19 mouse cellular contexts compared by ENCODE assay signal in genomic region chr8:123136287-123136686, GRCm38 (mm10). TPM values are rescaled to one million over a fixed set of nuclear protein-coding genes. Genes with fewer than 3 reads are reported as not detected.
DNase-seq lines count a peak whose midpoint lies in the region; ATAC-seq and TF ChIP-seq lines count a peak whose summit lies in the region.
"Had no signal": no experiment of that assay in that cellular context is flagged by ENCODE, and none has a peak within 500 bp of the region (broad histone marks: within the 10 kb centered on the region; RNA-seq: fewer than 3 reads in every experiment).

No protein-coding gene starts in this region.

- no peak overlapping the region for H3K4me2 ChIP-seq in embryonic facial prominence, embryonic 14.5 days (ENCODE audit: low read depth, low read length)
- H3K4me2 ChIP-seq in stomach, embryonic 14.5 days (replicated peaks; ENCODE audit: low read depth, low read length) = no peak overlapping the region
- H3K4me2 ChIP-seq: limb, embryonic 15.5 days had no signal

- no peak for ATAC-seq in embryonic facial prominence, embryonic 14.5 days (ENCODE audit: low read depth)
- no peak for ATAC-seq in stomach, embryonic 14.5 days (ENCODE audit: insufficient number of reproducible peaks, insufficient read depth, low FRiP score, low read depth)
- ATAC-seq: midbrain, embryonic 13.5 days had no signal

- peaks cover 3% of the 10 kb centered on the region; the same call in 1 of the 2 replicates for H3K9me3 ChIP-seq in embryonic facial prominence, embryonic 14.5 days (ENCODE audit: control insufficient read depth, low read length)
- 0 out of 2 replicates have a peak, but pooled peaks cover 3% of the 10 kb centered on the region for H3K9me3 ChIP-seq in stomach, embryonic 14.5 days (ENCODE audit: control insufficient read depth, low read depth, low read length)
- 0 out of 2 replicates have a peak, but pooled peaks cover 4% of the 10 kb centered on the region for H3K9me3 ChIP-seq in hindbrain, embryonic 10.5 days
- H3K9me3 ChIP-seq: limb, embryonic 15.5 days; midbrain, embryonic 13.5 days had no signal

- H3K9ac ChIP-seq in embryonic facial prominence, embryonic 14.5 days (ENCODE audit: low read depth, low read length) = no peak overlapping the region
- H3K9ac ChIP-seq in stomach, embryonic 14.5 days (replicated peaks; ENCODE audit: low read depth, low read length) = no peak overlapping the region
- H3K9ac ChIP-seq: limb, embryonic 15.5 days had no signal

- no peaks in the 10 kb centered on the region for H3K27me3 ChIP-seq in embryonic facial prominence, embryonic 14.5 days (replicated peaks; ENCODE audit: control insufficient read depth, insufficient read depth, low read length)
- no peaks in the 10 kb centered on the region for H3K27me3 ChIP-seq in stomach, embryonic 14.5 days (ENCODE audit: control insufficient read depth, insufficient read depth, low read length)
- no peaks in the 10 kb centered on the region; the same call in 1 of the 2 replicates for H3K27me3 ChIP-seq in hindbrain, embryonic 10.5 days (ENCODE audit: insufficient read depth, poor library complexity, severe bottlenecking)
- H3K27me3 ChIP-seq: limb, embryonic 15.5 days; midbrain, embryonic 13.5 days had no signal

- peak overlapping the region; percentile 79; the same call in 1 of the 2 replicates for H3K27ac ChIP-seq in layer of hippocampus, adult 2 months
- H3K27ac ChIP-seq in embryonic facial prominence, embryonic 14.5 days (replicated peaks; ENCODE audit: low read depth, low read length) = no peak overlapping the region
- H3K27ac ChIP-seq in stomach, embryonic 14.5 days (ENCODE audit: low read length) = 0 out of 2 replicates have a peak overlapping the region, but pooled peaks have one; percentile 33
- H3K27ac ChIP-seq in hindbrain, embryonic 10.5 days = no peak overlapping the region
- H3K27ac ChIP-seq: kidney, postnatal 0 days had no signal

- no peaks in the 10 kb centered on the region for H3K36me3 ChIP-seq in embryonic facial prominence, embryonic 14.5 days (ENCODE audit: control insufficient read depth, insufficient read depth, low read length)
- H3K36me3 ChIP-seq in stomach, embryonic 14.5 days (ENCODE audit: control insufficient read depth, insufficient read depth, low read length) = no peaks in the 10 kb centered on the region
- H3K36me3 ChIP-seq in hindbrain, embryonic 10.5 days = no peaks in the 10 kb centered on the region
- H3K36me3 ChIP-seq: limb, embryonic 15.5 days; midbrain, embryonic 13.5 days had no signal

- 77% methylated on average over 9 of the region's 9 CpGs for WGBS in embryonic facial prominence, embryonic 14.5 days
- 69% methylated on average over 9 of the region's 9 CpGs for WGBS in stomach, embryonic 14.5 days
- WGBS in hindbrain, embryonic 10.5 days = 85% methylated on average over 9 of the region's 9 CpGs

- H3K4me3 ChIP-seq in layer of hippocampus, adult 2 months = no peak overlapping the region
- H3K4me3 ChIP-seq in embryonic facial prominence, embryonic 14.5 days (ENCODE audit: low read depth, low read length) = no peak overlapping the region
- H3K4me3 ChIP-seq in stomach, embryonic 14.5 days (ENCODE audit: low read depth, low read length) = no peak overlapping the region
- no peak overlapping the region for H3K4me3 ChIP-seq in hindbrain, embryonic 10.5 days
- H3K4me3 ChIP-seq: limb, embryonic 15.5 days; myocyte had no signal

- peaks cover 21% of the 10 kb centered on the region for H3K4me1 ChIP-seq in embryonic facial prominence, embryonic 14.5 days (ENCODE audit: control insufficient read depth, insufficient read depth, low read length)
- H3K4me1 ChIP-seq in stomach, embryonic 14.5 days (ENCODE audit: control insufficient read depth, insufficient read depth, low read length) = peaks cover 29% of the 10 kb centered on the region
- H3K4me1 ChIP-seq in hindbrain, embryonic 10.5 days (replicated peaks) = peaks cover 29% of the 10 kb centered on the region

- DNase-seq in layer of hippocampus, adult 2 months (ENCODE audit: low spot score in 2 of 2) = no peak
- no peak for DNase-seq in layer of hippocampus, postnatal 25 days (ENCODE audit: extremely low spot score in 1 of 2, low spot score in 1 of 2)
- DNase-seq in embryonic facial prominence, embryonic 14.5 days (ENCODE audit: low spot score) = peak; percentile 12
- DNase-seq in heart, adult 8-10 months (ENCODE audit: low spot score) = peak; percentile 44
- no peak for DNase-seq in cerebellum, adult 9-11 months
- no peak for DNase-seq in hindbrain, embryonic 10.5 days (ENCODE audit: low spot score)
- DNase-seq: adrenal gland, postnatal 36 days; cerebellum, adult 2 months; kidney, adult 11 months; lung, adult 18-20 months; lung, postnatal 36 days had no signal

- TF ChIP-seq CTCF in layer of hippocampus, adult 2 months (conservative IDR thresholded peaks at IDR 0.05) = no peak

RNA-seq across cellular contexts. Expression of gene Cpne7, which starts 19.1 kb away (rescaled TPM):
- 100 to 1,000 TPM; 257 to 313 TPM for total RNA-seq in layer of hippocampus, adult 2 months (2021)
- total RNA-seq in layer of hippocampus, postnatal 25 days (2021) = 100 to 1,000 TPM; 273 to 300 TPM
- polyA plus RNA-seq in embryonic facial prominence, embryonic 14.5 days (2014; fragmentation: Nextera tagmentation; extraction: Ambion mirVana) = 1.4 and 2.0 TPM in 2 replicates
- 1 to 10 TPM in 2 of 4 experiments, under 1 TPM in 2; 0.52 to 1.7 (median 0.89) TPM for total RNA-seq in heart, adult 8-10 months (2022)
- 0.56 and 1.2 TPM in 2 replicates for polyA plus RNA-seq in stomach, embryonic 14.5 days (2014; fragmentation: Nextera tagmentation; extraction: Ambion mirVana)
- polyA plus RNA-seq in hindbrain, embryonic 10.5 days (2016; fragmentation: Nextera tagmentation; extraction: Ambion mirVana) = 0.12 and 0.63 TPM in 2 replicates

RNA-seq across cellular contexts. Expression of gene Sult5a1, which starts 21.8 kb away (rescaled TPM):
- 1 to 10 TPM; 2.0 to 2.8 TPM for total RNA-seq in layer of hippocampus, adult 2 months (2021)
- 1 to 10 TPM; 2.0 to 2.5 TPM for total RNA-seq in layer of hippocampus, postnatal 25 days (2021)
- 27.9 and 33.5 TPM in 2 replicates for polyA plus RNA-seq in embryonic facial prominence, embryonic 14.5 days (2014; fragmentation: Nextera tagmentation; extraction: Ambion mirVana)
- under 1 TPM; 0.34 to 0.87 (median 0.60) TPM for total RNA-seq in heart, adult 8-10 months (2022)
- polyA plus RNA-seq in stomach, embryonic 14.5 days (2014; fragmentation: Nextera tagmentation; extraction: Ambion mirVana) = 20.4 and 23.9 TPM in 2 replicates
- 4.3 and 5.8 TPM in 2 replicates for polyA plus RNA-seq in hindbrain, embryonic 10.5 days (2016; fragmentation: Nextera tagmentation; extraction: Ambion mirVana)
- total RNA-seq: common myeloid progenitor, adult 5-6 weeks; neutrophil, adult 5-6 weeks had no signal

RNA-seq across cellular contexts. Expression of gene Rpl13, which starts 34.1 kb away (rescaled TPM):
- total RNA-seq in layer of hippocampus, adult 2 months (2021) = 100 to 1,000 TPM; 418 to 466 TPM
- 100 to 1,000 TPM; 378 to 449 TPM for total RNA-seq in layer of hippocampus, postnatal 25 days (2021)
- 1,761 and 1,789 TPM in 2 replicates for polyA plus RNA-seq in embryonic facial prominence, embryonic 14.5 days (2014; fragmentation: Nextera tagmentation; extraction: Ambion mirVana)
- 100 to 1,000 TPM; 402 to 462 (median 427) TPM for total RNA-seq in heart, adult 8-10 months (2022)
- polyA plus RNA-seq in stomach, embryonic 14.5 days (2014; fragmentation: Nextera tagmentation; extraction: Ambion mirVana) = 1,772 and 1,775 TPM in 2 replicates
- polyA plus RNA-seq in hindbrain, embryonic 10.5 days (2016; fragmentation: Nextera tagmentation; extraction: Ambion mirVana) = 1,248 and 1,330 TPM in 2 replicates

RNA-seq across cellular contexts. Expression of gene Dpep1, which starts 49.8 kb away (rescaled TPM):
- under 1 TPM in 1 of 2 experiments, not detected in 1; 0.37 TPM for total RNA-seq in layer of hippocampus, adult 2 months (2021)
- total RNA-seq in layer of hippocampus, postnatal 25 days (2021) = under 1 TPM; 0.17 to 0.23 TPM
- polyA plus RNA-seq in embryonic facial prominence, embryonic 14.5 days (2014; fragmentation: Nextera tagmentation; extraction: Ambion mirVana) = 7.0 and 9.2 TPM in 2 replicates
- total RNA-seq in heart, adult 8-10 months (2022) = 10 to 100 TPM; 22.6 to 45.5 (median 37.4) TPM
- polyA plus RNA-seq in stomach, embryonic 14.5 days (2014; fragmentation: Nextera tagmentation; extraction: Ambion mirVana) = 1.1 and 1.7 TPM in 2 replicates
- 3.2 and 4.9 TPM in 2 replicates for polyA plus RNA-seq in hindbrain, embryonic 10.5 days (2016; fragmentation: Nextera tagmentation; extraction: Ambion mirVana)
- total RNA-seq: common myeloid progenitor, adult 5-6 weeks; ES-E14; neutrophil, adult 5-6 weeks had no signal
- polyA plus RNA-seq: midbrain, embryonic 13.5 days had no signal

Comparison
In these comparisons a context has a peak if more than half of its experiments do, and no peak if none do; other contexts are left out.
1. DNase-seq: peak in embryonic facial prominence, embryonic 14.5 days (single experiment) and heart, adult 8-10 months (single experiment); none in layer of hippocampus, adult 2 months (0 of 2), layer of hippocampus, postnatal 25 days (0 of 2), cerebellum, adult 9-11 months (single experiment) and hindbrain, embryonic 10.5 days (single experiment).
2. H3K27ac ChIP-seq: peak in layer of hippocampus, adult 2 months (single experiment) and stomach, embryonic 14.5 days (single experiment); none in embryonic facial prominence, embryonic 14.5 days (single experiment) and hindbrain, embryonic 10.5 days (single experiment).
3. RNA of gene Cpne7, which starts 19.1 kb away (total RNA-seq): 257 to 313 TPM in layer of hippocampus, adult 2 months and 273 to 300 TPM in layer of hippocampus, postnatal 25 days; 0.52 to 1.7 TPM in heart, adult 8-10 months; every median in the first group is over 10 times any median in the second.